Mouse (Mus musculus) gastrocnemius, postnatal 25 days (tissue): Measurements from ENCODE around the gene Mrfap1. TPM values are rescaled to one million over a fixed set of nuclear protein-coding genes. Genes with fewer than 3 reads are reported as not detected.

ENCODE experiments used
- DNase-seq: peaks from one replicate; pipeline ENCODE4 v3.0.0; 2022
- long read RNA-seq, 2 experiments: library from polyadenylated mRNA; stranded (forward); transcript quantifications; one replicate each; pipeline ENCODE4 v2.0.0; 2021
- total RNA-seq, 2 experiments: library from RNA; stranded (reverse); gene quantifications; 1 replicate in 1 of 2; 2 replicates in 1 of 2; pipeline ENCODE4 v1.2.3; 2021

Mrfap1 gene
- total RNA-seq, result 100 to 1,000 TPM; 220 to 232 TPM
- long read RNA-seq, experiment 1, transcript Mrfap1-201 (2 exons, 1,648 nt), result major isoform, 161 of 331 reads
- long read RNA-seq, experiment 1, partial matches to known transcripts, result 0 of 331 reads
- long read RNA-seq, experiment 1, other reads (novel, unspliced or antisense), result 170 of 331 reads
- long read RNA-seq, experiment 2, transcript Mrfap1-201 (2 exons, 1,648 nt), result major isoform, 193 of 303 reads
- long read RNA-seq, experiment 2, partial matches to known transcripts, result 0 of 303 reads
- long read RNA-seq, experiment 2, other reads (novel, unspliced or antisense), result 110 of 303 reads

DNA sequence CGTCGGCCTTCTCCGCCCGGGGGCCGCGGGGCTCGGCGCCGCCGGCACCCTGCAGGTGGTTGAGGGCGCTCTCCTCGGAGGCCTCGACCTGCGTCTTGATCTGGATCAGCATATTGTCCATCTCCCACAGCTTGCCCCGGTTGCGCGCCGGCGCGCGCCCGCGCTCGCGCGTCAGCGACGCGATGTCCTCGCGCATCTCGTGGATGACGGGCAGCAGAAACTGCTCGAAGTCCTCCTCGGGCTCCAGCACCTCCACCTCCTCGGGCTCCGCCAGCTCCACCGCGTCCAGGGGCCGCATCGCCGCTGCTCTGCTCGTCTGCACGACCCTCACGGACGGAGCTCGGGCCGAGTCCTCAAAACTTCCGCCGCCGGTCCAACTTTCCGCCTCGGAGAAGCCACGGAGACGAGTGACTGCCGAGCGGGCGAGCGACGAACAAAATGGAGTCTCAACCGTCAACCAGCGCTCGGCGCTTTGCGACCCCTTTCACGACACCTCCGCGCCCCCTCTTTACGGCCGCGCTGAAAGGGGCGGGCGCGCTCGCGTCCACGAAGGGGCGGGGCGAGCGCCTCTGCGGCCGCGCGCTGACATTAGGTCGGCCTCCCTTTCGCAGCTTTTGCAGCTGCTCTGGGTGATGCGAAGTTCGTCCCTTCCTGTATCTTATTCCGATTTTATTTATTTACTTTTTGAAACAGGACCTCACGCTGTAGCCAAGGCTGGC lies at the start of gene Mrfap1:
Gene Mrfap1, minus strand, starts transcription at position 477 of the 719 bp plus-strand sequence.
- peak; percentile 90 for DNase-seq

DNA sequence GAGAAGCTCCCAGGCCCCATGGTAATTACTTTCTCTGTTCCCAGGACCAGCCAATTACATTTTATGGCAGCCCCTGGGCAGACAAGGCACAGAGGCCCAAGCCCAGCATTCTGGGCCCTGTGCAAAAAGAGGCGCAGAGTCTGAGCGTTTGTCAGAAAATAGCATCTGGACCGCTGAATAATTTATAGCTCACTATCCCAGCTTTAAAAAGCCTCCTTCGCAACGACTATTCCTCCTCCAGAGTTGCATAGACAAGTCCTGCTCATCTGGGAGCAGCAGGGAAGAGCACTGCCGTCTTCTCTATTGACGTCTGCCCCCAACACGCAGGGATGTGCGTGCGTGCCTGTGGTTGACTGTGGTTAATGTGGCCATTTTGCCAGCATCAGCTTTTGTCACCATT lies 47.9 kb upstream of the Mrfap1 start:
- no peak for DNase-seq

DNA sequence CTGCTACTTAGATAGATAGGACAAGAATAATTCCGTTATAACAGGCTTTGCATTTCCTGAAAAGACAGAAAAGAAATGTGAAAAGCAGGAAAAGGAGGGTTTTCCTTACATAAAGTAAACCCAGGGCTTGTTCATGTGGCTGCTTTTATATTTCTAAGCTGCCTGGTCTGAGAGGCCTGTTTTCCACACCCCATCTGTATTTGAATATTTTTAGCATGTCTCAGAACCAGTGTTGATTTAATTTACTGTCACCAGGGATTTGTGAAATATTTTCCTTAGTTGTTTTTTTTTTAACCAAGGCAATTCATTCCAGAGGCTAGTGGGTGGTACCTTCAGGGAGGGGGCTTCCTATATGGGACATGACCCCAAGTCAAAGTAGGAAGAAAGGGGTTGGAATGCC lies 45.1 kb upstream of the Mrfap1 start:
- no peak for DNase-seq

DNA sequence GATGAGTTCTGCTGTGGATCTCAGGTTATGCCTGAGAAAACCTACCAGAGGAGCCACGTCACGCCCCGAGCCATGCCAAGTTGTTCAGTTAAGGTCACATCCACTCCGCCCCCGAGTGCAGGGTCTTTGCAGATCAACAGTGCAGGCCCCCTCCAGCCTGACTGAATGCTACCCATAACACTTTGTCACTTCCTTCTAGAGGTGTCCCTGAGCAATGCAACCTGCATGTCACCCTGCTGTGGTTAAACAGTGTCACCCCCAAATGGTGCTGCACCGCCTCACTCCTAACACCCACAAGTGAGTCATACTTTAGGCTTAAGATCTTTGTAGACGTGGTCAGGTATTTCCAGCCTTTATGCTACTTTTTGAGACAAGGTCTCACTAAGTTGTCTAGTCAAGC lies 43.5 kb upstream of the Mrfap1 start:
- DNase-seq, result no peak

DNA sequence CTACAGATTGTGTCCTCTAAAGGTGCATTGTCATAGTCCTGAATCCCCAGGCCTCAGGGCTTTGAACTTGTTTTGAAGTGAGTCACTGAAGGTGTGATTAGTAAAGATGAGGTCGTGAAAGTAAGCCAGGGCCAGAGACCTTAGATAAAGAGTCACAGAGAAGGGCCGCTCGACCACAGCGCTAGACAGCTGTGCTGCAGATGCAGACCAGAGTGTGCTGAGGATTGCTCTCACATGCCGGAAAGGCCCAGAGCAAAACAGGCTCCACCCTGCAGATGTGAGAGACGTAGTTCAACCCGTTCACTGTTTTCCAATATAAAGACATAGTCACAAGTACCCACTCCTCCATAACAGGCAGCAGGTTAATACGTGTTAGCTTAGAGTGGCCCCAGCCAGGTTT lies 43.0 kb upstream of the Mrfap1 start:
- no peak for DNase-seq

DNA sequence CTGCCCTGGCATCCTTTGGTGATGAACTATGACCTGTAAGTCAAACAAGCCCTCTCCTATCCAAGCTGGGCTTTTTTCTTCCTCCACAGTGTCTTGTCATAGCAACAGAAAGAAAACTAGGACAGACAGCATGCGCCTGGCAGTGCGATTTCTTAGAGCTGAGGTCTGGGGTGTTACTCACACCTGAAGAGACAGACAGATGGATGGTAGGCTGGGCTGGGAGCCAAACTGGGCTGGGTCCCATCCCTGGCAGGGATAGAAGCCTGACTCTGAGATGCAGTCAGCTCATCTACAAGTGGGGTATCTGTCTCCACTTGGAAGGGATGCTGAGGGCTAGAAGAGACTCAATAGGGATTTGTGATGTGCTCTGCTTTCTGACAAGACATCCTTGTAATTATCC lies 42.5 kb upstream of the Mrfap1 start:
- no peak for DNase-seq

DNA sequence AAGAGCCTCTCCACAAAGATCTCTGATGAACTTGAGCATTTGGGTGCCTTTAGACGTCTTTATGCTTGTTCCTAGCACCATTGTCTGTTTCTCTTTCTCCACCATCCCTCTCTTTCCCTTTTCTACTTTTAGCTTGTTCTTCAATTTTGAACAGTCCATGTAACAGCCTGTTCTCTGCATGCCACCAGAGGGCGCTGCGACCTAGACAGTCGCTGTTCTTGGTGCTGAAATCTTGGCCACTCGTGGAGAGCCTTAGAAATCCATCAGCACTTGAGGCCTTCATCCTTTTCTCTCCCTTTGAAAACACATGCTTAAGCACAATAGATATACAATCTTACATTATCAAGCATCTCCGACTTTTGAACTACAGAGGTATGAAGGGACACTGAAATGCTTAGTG lies 39.4 kb upstream of the Mrfap1 start:
- no peak for DNase-seq

DNA sequence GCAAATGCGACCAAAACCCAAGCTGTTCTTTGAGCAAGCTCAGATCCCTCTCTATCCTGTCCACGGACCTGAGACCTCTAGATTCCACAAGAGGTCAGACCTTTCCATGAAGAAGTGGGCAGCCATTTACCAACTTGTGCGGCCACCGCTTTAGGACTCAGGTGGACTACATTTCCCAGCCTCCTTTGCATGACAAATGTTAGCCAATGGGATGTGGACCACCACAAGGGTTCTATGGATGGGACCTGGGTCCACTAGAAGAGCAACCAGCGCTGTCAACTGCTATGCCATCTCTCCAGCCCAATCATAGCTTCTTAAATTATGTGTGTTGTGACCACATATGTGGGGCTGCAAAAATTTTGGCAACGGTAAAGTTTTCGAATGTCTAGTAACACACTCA lies 34.7 kb upstream of the Mrfap1 start:
- no peak for DNase-seq

DNA sequence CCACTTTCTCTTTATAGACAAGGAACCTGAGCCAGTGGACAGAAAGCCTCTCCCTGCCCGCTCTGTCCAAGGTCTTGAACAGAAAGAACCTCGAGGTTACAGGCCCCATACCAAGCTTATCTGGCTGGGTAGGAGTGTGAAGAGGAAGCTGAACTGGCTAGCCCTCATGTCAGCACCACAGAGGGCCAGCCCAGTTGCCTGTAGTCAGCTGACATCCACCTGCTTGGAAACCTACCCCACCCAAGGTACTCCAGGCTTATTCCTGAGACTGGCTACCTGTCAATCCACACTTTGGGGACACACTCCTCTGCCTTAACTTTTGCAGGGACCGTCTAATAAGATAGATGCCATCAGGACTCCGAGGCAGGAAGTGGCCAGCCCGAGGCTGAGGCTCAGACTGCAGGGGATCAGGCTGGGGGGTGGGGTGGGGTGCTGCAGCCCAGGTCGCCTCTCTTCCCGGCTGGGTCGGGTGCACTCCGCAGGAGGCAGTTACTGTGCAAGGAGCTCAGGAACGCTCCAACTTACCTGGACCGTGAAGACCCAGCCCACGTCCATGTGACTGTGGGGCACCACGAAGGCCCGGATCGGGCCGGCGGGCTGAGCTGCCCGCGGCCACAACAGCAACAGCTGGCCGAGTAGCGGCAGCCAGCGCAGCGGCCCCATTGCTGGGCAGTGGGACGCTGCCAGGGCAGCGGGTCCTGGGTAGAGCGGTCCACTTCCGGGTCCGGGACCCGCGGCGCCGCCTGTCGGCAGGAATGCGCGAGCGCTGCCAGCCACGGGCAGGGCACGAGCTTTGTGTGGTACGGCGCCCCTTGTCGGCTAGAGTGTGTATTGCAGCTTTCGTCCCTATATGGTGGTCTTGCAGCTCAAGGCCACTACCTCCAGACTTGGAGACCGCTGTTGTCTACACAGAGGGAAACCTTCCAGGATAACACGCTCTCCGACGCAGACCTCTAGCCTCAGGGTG lies 33.6 kb upstream of the Mrfap1 start, which contains the start of gene Man2b2:
Gene Man2b2, minus strand, starts transcription at position 741 of the 967 bp plus-strand sequence.
- DNase-seq, result peak; percentile 82

DNA sequence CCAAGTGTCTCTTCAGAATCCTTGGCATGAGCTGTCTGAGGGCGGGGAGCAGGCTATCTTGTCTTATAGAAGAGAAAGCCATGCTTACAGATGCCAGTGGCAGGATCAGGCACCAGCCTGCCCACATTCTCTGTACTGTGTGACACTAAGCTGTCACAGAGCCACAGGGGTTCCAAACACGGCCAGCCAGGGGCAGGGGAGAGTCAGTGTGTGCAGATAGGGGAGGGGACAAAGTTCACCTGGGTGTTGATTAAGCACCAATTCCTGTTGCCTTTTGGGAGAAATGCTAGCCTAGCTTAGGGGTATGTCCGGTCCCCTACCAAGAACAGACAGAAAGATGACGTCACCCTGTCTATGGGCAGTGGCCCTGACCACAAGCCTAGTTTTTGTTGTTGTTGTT lies 32.5 kb upstream of the Mrfap1 start:
- no peak for DNase-seq

DNA sequence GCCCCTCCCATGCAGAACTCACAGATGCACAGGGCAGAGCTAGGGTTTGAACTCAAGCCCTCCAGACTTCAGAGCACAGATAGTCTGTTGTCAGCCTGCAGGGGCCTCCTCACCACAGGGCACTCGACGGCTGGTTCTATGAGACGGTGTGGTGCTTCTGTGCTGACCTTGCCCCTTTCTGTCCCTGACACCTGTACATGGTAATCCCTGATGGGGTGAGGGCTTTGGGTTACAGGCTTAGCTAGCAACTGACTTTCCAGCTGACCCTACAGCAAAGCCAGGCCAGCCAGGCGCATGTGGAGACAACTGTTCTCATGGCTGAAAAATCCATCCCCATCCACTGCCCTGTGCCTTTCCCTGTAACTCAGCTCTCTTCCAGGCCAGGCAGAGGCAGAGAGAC lies 26.3 kb upstream of the Mrfap1 start:
- no peak for DNase-seq

DNA sequence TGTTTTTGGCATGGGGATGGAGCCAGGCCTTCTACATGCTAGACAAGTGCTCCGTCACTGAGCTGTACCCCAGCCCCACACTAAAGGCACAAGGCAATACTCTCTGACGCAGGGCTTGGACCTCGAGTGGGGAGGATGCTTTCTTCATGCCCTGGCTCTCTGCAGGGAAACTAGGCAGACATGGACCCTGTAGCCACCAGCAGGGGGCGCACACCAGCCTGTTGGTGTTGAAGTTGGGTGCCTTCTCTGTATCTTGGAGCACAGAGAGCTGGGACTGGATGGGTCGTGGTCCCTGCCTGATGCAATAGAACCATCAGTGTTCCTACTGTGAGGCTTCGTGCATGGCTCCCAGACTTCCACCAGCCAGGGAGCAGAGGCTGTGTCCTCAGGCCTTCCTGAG lies 23.6 kb upstream of the Mrfap1 start:
- no peak for DNase-seq

DNA sequence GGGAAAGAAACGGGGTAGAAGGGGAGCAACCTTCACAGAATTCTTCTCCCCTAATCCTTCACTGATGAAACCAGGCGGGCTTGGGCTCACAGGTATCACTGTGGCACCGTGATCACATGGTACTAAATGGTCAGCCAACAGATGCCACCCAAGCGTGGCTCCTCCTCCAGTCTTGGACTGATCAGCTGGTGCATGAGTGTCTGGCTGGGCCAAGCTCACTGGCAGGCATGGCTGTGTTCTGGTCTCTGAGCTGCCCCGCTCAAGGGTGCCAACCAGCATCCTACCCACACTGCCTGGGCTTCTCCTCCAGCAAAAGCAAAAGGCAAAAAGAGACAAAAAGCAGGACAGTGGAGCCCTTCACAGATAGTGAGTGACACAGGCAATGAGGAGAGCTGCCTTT lies 23.2 kb upstream of the Mrfap1 start:
- no peak for DNase-seq

DNA sequence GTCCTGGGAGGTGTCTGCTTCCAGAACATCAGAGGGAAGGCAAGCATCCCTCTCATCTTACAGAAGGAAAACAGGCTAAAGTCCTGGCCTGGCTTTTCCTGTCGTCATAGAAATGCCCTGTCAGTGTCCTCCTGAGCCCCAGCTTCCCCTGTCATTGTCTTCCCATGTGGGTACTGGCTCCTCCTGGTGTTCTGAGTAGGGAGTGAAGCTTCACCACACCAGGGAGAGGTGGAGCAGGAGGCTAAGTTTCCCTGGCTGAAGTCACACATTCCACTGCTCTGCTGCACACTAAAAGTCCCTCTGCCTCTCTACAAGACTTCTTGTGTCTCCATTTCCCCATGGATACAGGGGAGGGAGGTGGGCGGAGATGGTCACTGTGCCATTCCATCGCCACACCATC lies 21.2 kb upstream of the Mrfap1 start:
- DNase-seq, result no peak

DNA sequence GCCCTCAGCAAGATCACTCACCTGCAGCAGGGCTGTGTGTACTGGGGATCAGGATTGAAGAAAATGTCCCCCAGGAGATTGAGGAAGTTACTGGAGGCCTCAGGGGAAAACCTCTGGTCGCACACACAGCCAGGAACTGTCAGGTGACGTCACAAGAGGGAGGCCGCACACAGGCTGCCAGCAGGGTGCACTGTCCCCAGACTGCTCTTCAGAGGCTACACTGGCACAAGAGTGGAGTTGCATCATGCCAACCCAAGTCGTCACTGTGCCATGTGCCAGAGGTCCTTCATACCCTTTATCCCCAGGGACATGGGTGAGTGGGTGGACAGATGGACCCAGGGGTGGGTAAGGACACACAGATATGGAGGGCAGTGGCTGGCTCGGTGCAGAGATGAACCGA lies 18.0 kb upstream of the Mrfap1 start:
- DNase-seq, result no peak

DNA sequence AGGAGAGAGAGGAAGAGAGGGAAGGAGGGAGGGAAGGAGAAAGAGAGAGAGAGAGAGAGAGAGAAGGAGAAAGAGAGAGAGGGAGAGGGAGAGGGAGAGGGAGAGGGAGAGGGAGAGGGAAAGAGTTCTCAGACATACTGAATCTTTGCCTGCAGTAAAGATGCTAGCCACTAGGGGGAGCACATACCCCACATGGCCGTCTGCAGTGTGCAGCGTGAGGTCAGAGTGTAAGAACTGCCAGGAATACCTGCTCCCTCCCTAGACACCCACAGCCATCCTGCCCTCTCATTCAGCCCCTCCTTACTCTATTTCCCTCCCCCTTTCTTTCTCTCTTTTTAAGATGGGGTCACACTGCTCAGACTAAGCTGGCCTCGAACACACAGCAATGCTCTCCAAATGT lies 14.8 kb upstream of the Mrfap1 start:
- DNase-seq, result no peak

DNA sequence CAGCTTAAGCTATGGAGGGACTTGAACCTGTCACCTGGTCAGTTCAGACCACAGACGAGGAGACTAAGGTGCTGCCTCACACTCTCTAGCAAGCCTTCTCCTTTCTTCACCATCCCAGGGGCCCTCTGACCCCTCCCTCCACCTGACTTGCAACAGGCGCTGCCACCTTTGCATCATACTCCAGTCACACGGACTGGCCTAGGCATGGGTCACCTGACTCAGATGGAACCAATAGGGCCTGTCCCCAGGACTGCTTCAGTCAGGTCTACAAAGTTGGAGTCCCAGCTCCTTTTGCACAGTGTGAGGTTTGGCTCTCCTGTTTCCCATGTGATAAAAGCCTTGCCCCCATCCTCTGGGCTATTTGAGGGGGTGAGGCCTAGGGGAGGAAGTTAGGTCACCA lies 14.1 kb upstream of the Mrfap1 start:
- DNase-seq, result no peak

DNA sequence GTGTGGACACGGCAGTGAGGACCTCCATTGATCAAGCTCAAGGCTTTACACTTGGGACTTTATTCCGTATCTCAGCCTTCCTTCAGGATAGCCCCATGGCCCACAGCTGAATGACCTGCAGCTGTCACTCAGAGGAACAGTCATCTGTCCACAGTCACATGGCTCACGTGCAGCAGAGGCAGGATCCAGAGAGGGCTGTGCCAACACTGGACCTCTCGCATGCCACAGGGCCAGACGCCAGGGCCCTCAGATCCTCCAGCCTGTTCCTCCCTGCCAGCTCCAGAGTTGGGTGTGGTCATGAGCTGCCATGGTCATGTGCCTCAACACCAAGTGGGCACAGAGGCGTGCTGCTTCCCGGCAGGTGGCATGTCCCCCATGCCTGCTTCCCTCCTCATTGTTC lies 12.6 kb upstream of the Mrfap1 start:
- no peak for DNase-seq

DNA sequence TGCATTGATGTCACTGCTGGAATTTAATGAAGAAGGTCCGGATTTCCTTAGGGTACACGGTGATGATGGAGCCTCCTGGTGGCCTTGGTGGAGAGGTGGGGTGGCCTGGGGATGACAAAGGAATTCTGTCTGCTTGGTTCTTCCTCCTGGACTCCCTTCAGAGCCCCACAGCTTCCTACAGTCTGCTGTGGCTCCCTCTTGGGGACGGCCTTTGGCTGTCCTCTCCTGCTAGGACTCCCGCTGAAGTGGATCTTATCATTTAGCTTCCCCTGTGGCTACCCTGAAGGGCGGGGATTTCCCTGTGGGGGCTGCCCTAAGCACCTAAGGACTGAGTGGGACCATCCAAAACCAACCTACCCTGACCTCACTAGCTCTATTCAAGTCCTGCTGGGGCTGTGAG lies 10.5 kb upstream of the Mrfap1 start:
- no peak for DNase-seq

DNA sequence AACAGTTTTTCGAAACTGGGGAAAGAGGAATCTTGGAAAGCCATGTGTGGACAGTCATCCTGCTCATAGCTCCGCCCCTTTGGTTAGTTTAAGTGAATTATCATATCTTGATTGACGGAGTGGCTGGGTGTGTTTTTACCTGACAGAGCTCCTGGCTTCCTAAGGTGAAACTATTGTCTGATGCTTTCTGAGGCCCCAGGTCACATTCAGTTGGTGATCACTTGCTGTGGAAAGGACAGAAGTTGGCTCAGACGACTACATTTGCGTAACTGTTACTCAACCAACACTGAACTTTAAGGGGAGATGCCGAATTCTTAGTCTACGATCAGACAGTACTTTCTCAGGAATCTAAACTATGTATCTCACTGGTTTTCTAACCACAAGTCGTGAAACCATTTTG lies 719 bp upstream of the Mrfap1 start:
- DNase-seq, result no peak

DNA sequence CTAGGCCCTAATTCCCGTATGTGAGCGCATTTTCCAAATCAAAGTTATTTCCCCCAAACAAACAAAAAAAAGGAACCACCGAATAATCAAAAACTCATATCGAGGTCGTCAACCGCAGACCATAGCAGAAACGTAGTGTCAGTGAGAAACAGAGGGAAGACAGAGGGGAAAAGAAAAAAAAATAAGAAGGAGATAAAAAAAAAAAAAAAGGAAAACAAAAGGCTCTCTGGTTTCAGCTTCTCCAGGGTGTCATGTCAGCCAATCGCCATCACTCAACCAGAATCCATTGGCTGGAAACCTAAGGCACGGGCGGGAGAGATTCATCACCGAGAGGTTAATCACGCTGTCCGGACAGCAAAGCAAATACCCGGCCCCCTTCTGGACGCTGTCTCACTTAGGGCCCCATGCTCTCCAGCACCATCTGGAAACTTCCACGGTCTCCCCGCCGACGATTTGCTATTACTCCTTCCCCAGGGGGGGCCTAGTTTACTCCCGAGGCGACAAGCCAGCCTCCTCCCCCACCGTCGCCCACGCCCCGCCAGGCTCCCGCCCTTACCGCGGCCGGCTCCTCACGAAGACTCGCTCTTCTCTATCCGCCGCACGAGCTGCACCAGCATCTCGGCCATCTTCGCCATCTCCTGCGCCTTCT lies 801 bp downstream of the Mrfap1 start:
- DNase-seq, result peak; percentile 70

DNA sequence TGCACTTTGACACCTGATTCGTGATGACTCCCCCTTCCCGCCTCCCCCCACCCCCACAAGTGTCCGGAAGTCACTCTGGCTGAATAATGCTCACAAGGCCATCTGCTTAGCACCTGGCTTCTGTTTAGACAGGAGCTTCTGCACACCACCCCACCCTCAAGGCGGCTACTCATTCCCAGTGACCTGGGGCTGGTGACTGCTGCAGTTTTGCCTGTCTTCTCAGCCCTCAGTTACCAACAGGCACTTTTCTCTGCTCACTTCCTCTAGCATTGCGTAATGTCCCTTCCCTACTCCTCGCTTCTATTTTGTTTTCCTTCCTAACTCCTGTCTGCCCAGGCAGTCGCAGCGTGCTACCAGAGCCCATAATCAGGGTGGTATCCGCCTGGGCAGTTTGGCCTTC lies 4.7 kb downstream of the Mrfap1 start:
- no peak for DNase-seq
